Mouse (Mus musculus) cerebellum, adult 8-10 months (tissue): ENCODE measurements at regions not wholly inside any gene's neighbourhood (a gene's known extent, or its start where the extent isn't known, plus 50 kb on each side); places are given as distances from the start of the nearest gene placed in this dataset.
"Not testable (repeated sequence)": the region's sequence is repeated elsewhere in the genome, so short reads cannot be mapped to it uniquely, and the experiment has no call there.

Experiments
- DNase-seq: peaks from one replicate; pipeline ENCODE4 v3.0.0; 2022

- DNase-seq = not testable (repeated sequence)
These were observed 194.2 kb upstream of the Spin1 start for GRCm38 (mm10) chr13:50906431-50906830.

- no peak for DNase-seq
These were observed 193.8 kb upstream of the Spin1 start for GRCm38 (mm10) chr13:50906910-50907309.

DNA sequence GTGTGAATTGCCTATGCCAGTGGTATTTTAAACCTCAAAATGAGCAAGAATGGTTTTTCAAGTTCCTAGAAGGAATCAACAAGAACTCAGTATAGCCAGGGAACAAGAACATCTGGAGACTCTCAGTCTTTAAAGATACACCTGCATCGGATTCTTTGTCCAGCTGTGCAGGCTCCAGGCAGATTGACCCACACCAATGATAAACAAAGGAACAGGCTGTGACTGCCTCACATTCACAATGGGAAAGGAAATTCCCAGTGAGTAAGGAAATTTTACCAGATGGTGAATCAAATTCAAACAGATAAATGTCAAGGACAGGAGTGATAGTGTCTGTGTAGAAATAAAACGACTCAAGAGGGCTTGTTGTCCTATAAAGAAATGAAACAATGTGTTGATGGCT is 187.9 kb upstream of the Spin1 start:
- not testable (repeated sequence) for DNase-seq

GRCm38 (mm10) chr13:50934017-50934416 is 166.7 kb upstream of the Spin1 start:
- not testable (repeated sequence) for DNase-seq

DNA sequence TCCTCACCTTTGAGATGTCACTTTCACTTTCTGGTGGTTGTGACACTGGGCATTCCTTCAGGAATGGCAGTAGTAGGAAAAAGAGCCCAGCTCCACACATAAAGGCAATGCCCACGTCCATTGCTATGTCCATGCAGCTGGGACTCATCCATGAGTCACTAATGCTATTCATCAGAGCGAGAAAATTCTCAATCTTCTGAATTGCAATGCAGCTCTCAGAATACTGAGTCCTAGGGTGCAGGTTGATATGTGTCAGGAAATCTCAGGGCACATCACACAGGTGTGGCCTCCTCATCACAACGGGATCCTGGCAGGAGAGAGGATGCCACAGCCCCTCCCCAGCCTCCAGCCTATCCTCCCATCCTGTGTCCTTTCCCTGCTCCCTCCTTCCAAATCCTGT is 158.1 kb upstream of the Spin1 start:
- no peak for DNase-seq

GRCm38 (mm10) chr13:50949545-50950226 is 151.0 kb upstream of the Spin1 start:
- DNase-seq = peak; percentile 76

DNA sequence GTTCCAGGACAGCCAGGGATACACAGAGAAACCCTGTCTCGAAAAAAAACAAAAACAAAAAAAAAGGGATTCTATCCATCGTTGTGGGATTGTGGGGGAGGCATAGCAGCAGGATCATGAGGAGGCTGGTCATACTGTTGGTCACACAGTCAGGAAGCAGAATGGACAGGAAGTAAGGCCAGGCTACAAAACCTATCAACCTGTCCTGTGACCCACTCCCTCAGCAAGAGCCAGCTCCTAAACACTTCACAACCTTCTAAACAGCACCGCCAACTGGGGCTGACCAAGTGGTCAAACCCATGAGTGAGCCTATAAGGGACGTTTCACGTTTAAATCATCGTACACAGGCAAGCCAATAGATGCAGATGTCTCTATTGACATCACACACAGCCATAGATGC is 146.0 kb upstream of the Spin1 start:
- DNase-seq = no peak

GRCm38 (mm10) chr13:50958051-50958883 is 142.4 kb upstream of the Spin1 start:
- no peak for DNase-seq

DNA sequence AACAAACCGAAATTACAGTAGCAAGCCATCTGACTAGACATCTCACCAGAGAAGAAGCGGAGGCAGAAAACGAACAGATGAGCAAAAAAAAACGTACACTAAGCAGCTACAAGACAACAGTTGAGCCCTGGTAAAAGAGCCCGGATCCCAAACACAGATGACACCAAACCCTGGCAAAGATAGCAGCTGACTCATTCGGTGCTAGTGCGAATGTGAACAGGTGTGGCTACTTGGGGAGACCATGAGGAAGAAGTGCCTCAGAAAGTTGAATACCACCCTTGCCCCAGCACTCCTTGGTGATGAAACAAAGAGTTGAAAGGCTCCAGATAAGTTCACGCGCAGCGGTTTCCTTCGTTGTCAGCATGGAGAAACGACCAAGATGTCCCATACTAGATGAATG is 139.8 kb upstream of the Spin1 start:
- no peak for DNase-seq

- DNase-seq = no peak
These were observed 136.6 kb upstream of the Spin1 start for GRCm38 (mm10) chr13:50964070-50964469.

DNA sequence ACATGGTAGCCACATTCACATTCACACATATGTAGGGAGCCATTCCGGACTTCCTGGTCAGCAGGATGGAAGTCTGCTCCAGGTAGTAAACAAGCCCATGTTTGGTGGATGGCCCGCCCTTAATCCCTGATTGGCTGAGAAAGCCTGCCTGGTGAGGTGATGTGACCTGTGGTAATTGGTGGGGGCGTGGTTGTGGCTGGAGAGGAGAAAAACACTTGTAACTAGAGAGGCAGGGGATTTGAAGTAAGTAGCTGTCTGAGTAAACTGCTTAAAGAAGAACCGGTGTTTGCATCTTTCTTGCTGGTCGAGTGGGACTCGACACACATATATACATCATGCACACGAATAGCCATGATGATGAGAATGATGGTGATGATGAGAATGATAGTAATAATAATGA is 135.6 kb upstream of the Spin1 start:
- not testable (repeated sequence) for DNase-seq

DNA sequence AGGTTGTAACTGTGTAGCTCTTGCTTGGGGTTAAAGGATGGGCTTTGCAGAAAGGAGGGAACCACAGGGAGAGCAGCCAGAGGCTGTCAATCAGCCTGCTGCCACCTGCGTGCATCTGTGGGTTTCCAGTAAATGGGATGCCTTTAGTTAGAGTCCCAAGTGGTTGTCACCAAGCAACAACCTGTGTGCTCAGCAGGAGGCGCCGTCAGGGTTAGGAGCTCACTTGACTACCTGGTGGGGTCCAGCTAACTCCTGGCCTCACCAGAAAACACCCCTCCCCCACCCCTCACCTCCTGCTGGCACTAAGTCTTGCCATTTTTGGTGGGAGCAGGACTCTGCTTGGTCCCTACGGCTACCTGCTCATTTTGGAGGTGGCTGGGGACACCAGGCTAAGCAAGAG is 135.0 kb upstream of the Spin1 start:
- DNase-seq = no peak

DNA sequence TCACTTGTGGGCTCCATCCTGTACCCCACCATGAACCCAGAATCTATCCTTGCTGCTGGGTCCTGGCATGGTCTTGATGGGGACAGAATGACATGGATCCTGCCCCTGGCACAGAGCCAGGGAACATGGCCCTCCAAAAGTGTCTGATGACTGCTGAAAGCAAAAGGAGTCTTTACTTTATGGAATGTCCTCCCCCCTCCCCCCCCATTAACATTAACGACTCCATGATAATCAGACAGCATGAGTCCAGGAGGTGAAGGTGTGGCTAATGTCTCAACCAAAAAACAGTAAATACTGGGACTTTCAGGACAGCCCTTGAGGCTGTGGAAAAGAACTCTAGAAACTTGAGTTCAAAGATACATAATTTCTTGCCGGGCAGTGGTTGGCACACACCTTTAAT is 133.9 kb upstream of the Spin1 start:
- DNase-seq = no peak

DNA sequence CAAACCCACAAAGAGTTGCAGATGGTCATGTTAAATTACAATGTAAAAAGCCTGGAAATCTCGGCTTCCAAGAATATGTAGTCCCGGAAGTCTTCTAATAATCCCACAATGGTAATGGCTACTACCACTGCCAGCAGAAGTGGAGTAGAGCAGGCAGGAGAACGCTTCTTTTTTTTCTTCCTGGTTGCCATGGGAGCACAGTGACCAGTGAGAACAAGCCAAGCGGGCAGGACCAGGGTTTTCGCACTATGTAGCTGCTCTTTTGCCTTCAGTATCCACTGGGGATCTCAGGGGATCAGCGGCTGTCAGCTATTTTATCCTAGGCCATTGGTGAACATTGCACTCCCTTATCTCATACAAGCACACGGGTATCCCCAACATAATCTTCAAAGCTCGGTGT is 127.3 kb upstream of the Spin1 start:
- DNase-seq = no peak

DNA sequence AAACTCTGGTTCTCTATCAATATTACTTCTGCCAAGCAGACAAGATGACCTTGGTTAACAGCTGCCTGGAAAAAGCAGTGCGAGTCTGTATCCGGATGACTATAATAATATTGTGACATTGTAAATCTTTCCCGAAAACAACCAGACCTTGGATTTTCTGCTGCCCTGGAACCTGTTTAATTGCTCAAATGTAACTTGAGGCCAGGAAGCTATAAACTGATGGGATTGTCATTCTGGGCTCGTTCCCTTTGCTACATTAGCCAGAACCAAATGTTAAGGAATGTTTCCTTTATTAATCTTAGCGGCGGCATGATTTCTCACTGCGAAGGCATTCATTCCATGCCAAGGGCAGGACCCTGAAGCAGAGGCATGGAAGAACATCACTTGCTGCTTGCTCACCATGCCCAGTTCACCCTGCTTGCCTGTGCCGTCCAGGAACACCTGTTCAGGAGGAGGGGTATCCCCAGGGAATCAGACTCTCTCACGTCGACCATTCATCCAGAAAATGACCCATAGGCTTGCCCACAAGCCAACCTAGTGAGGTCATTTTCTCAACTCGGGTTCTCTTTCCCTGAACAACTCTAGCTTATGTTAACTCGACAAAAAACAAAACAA is 125.3 kb upstream of the Spin1 start:
- DNase-seq = no peak

GRCm38 (mm10) chr13:50982005-50982404 is 118.7 kb upstream of the Spin1 start:
- no peak for DNase-seq

DNA sequence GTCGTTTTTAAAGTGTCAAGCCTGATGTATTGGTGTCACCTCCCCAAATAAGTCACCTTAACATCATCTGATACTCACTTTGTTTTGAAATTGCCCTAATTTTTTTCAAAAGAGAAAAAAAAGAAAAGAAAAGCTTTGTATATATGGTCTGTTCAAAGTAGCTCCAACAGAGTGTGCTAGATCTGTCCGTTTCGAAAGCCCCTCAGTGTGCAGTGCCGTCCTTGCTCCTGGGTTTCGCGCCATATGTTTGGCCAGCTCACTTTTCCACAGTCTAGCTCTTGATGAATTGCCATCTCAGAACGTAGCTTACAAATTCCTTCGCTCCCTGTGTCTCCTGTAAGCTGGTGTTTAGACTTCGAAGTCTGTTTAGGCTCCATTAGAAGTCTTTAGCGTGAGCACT is 117.7 kb upstream of the Spin1 start:
- no peak for DNase-seq

DNA sequence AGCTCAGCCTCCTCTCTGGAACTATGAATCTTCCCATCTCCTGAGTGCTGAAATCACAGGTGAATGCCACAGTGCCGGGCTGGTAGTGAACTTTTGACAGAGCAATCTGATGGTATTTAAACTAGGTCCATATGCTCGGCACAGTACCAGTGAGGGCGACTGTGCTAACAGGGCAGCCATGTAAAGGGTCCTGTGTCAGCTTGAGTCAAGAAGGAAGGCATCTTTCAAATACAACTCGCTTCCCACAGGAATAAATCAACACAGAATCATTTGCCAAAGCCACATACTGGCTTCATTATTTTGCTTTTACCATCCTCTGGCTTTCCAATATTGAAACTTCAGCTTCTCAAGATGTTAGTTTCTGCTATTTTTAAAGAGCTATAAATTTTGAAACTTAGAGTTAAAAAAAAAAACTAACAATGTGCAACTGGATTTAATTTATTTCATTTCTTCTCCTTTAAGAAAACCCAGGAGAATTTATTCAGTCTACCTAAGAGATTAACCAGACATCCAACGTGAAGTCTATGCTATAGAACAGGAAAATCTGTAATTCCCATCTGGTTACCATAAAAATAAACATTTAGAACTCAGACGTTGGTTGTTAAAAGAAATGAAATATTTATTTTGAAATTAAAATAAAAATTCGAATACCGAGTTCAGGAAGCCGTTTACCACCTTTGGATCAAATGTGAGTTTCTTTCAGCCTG is 108.8 kb upstream of the Spin1 start:
- no peak for DNase-seq

- DNase-seq = no peak
These were observed 100.9 kb upstream of the Spin1 start for GRCm38 (mm10) chr13:50999738-51000137.

- DNase-seq = no peak
These were observed 95.9 kb upstream of the Spin1 start for GRCm38 (mm10) chr13:51004827-51005226.

GRCm38 (mm10) chr13:51010736-51011135 is 89.9 kb upstream of the Spin1 start:
- no peak for DNase-seq

- DNase-seq = no peak
These were observed 84.5 kb upstream of the Spin1 start for GRCm38 (mm10) chr13:51016209-51016608.

DNA sequence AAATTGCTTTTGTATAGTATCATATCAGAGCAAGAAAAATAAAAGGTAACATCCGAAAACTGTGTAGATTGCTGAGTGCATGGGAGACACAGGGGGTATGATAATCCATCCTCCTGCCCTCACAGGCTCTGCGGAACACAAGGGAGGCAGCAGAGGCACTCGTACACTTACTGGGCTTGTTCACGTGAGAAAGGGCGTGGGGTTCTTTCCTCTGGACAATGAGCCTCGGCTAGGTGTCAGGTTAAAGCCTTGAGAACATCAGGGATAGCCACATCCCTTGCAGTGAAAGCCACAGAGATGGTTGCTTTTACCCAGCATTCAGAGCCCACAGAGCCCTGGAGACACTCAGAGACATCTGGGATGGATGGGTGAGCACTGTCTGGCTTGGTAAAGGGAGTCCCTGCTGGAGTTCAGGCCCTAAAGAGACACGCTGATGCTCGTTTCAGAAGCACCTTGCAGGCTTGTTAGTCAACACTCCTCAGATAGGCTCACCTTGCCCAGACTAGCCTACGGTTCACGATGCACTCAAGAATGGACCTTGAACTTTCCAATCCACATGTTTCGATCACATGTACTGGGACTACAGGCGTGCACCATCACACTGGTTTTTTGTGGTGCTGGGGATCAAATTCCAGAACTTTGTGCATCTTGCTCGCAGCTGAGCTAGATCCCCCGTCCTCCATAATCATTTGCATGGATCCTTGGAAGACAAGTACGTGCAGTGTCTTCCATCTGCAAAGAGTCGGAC is 83.5 kb upstream of the Spin1 start:
- no peak for DNase-seq
